Mouse (Mus musculus) hematopoietic multipotent progenitor cell, adult 10-12 weeks (in vitro differentiated cells): Measurements from ENCODE around the gene Serpinb6d. TPM values are rescaled to one million over a fixed set of nuclear protein-coding genes. Genes with fewer than 3 reads are reported as not detected.

Experiments
- polyA plus RNA-seq: library from polyadenylated mRNA; stranded (reverse); fragments of >175 nt; gene quantifications from 2 replicates; pipeline ENCODE4 v1.2.3, GENCODE M21; 2012; ENCODE audit warnings: low replicate concordance

Gene Serpinb6d
- not detected in 2 replicates for polyA plus RNA-seq

GRCm38 (mm10) chr13:33661105-33661504 lies at the start of gene Serpinb6d:
TSS of gene Serpinb6d (plus strand) at chr13:33661405.

Other genes with a start within 250 kb of the Serpinb6d start
- gene Serpinb9g, start 176.6 kb upstream of the Serpinb6d start, polyA plus RNA-seq: not detected in 2 replicates
- gene Serpinb6e, start 182.0 kb downstream of the Serpinb6d start, polyA plus RNA-seq: not detected in 2 replicates
- gene Serpinb6c, start 244.3 kb downstream of the Serpinb6d start, polyA plus RNA-seq: not detected in 2 replicates